Mouse (Mus musculus): Measurements from ENCODE around the gene Isoc2b. TPM values are rescaled to one million over a fixed set of nuclear protein-coding genes. Genes with fewer than 3 reads are reported as not detected.
"Not testable (repeated sequence)": the region's sequence is repeated elsewhere in the genome, so short reads cannot be mapped to it uniquely, and the experiment has no call there.

The Isoc2b gene
- total RNA-seq (2022): 1 to 10 TPM; 3.5 to 5.0 (median 3.8) TPM

DNA sequence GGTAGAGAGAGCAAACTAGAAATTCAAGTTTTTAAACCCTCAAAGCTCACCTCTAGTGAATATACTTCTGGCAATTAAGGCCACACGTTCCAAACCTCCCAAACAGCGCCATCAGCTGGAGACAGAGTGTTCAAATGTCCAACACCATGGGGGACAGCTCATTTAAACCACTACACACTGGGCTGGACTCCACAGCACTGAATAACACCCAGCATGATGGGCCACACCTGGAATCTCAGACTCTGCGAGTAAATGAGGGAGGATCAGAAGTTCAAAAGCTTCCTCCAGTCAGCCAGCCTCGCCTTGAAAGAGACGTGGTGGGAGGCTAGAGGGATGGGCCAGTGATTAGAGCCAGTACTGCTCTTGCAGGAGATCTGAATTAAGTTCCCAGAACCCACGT lies at the start of gene Isoc2b:
Isoc2b (minus strand) TSS at position 126 of the 400 bp plus-strand sequence.
- no peak for DNase-seq (ENCODE audit: low spot score in 2 of 2)

DNA sequence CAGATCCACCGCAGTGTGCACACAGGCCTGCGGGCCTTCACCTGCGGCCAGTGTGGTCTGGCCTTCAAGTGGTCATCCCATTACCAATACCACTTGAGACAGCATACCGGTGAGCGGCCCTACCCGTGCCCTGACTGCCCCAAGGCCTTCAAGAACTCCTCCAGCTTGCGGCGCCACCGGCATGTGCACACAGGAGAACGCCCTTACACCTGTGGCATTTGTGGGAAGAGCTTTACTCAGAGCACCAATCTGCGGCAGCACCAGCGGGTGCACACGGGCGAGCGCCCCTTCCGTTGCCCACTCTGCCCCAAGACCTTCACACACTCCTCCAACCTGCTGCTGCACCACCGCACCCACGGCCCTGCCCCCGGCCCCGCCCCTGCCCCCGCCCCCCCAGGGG lies 49.0 kb upstream of the Isoc2b start:
- DNase-seq (ENCODE audit: low spot score in 2 of 2): peak in 1 of 2 experiments; percentile 2

DNA sequence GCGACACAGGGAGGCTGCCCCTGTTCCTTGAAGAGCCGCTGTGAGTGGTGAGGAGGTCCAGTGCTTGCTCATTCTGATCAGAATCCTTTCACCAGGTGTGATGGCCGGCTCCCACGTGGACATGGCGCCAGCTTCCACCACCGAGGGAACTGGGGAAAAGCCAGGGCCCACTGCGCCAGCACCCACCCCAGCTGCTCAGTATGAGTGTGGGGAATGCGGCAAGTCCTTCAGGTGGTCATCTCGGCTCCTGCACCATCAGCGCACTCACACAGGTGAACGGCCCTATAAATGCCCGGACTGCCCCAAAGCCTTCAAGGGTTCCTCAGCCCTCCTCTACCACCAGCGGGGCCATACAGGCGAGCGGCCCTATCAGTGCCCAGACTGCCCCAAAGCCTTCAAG lies 48.6 kb upstream of the Isoc2b start:
- DNase-seq (ENCODE audit: low spot score in 2 of 2): no peak

DNA sequence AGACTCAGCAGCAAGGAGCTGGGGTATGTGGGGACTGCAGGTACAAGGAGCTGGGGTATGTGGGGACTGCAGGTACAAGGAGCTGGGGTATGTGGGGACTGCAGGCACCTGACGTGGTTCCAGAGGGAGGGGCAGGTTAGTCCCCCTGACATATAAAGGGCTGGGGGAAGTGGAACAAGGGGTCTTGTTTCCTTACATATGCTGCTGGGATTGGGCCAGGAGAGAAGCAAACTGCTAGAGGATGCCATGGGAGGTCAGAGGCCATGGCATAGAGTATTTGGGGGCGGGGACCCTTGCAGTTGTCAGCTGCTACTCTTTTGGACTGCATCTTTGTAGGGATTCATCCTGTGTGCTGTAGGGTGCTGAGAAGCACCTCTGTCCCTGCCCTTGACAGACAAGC lies 47.4 kb upstream of the Isoc2b start:
- DNase-seq (ENCODE audit: low spot score in 2 of 2): peak in 1 of 2 experiments; percentile 1

DNA sequence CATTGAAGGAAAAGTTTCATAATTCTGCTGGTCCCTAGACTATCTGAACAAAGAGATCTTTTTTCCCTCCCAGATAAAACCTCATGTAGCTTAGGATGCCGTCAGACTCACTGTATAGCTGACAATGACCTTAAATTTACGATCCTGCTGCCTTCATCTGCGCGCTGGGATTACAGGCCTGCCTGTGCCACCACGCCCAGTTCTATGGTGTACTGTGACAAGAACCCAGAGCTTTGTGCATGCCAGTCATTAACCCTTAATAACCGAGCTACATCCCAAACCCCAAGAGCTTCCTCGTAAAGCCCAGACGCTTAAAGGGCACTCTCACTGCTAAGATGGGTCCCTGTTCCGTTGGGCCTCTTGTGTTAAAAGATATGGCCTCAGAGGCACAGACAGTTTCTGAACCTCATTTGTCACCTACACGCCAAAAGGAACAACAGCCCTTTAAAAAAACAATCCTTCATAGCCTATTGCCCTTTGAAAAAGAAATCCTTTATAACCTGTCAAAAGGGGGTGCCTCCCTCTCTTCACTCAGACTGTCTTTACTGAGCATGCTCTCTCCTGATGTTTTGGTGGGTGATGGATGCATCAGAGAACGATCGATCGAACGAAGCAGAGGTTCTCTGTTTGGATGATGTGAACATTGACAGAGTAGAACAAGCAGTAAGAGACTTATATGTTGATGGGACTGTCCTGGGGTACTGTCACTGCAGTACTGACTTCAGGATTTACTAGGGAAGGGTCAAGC lies 45.8 kb upstream of the Isoc2b start:
- no peak for DNase-seq (ENCODE audit: low spot score in 2 of 2)

DNA sequence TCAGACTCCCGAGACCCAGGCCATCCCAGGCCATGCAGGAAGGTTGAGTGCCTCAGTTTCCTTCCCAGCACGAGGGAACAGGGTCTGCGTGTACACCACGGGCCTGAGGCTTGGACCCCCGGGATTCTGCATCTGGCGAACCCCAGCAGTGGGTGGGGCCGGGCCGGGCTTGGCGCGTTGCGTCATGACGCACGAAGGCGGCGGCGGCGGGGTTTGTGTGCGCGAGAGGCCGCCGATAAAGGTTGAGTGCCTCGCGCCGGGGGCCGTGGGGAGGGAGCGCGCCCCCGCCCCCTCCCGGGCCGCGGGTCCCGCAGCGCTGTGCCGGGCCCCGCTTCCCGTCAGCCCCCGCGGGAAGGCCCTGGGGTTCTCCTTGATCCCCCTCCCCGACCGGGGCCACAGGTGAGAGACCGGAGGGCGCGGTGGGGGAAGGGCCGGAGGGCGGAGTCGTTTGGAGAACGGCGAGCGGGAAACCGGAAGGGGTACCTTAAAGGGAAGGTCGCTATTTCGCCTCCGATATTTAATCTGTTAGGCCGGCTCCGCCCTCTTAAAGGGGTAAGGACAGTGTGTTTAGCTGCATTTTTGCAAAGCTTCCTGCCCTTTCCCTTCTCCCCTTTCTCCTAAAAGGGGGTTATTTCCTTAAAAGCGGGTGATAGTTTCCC lies 45.1 kb upstream of the Isoc2b start, which contains the start of gene Zfp628:
Zfp628 (plus strand) TSS at position 211 of the 659 bp plus-strand sequence.
- DNase-seq (ENCODE audit: low spot score in 2 of 2): peak; percentile 88 to 89

DNA sequence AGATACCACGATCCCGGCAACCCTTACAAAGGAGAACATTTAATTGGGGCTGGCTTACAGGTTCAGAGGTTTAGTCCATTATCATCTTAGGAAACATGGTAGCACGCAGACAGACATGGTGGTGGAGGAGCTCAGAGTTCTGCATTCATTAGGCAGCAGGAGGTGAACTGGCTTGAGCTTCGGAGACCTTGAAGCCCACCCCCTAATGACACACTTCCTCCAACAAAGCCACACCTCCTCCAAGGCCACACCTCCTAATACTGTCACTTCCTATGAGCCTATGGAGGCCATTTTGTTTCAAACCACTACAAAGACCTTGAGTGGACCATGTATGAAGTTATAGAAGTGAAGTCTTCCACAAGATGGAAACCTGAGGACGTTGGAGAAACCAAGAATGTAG lies 42.2 kb upstream of the Isoc2b start:
- no peak for DNase-seq (ENCODE audit: low spot score in 2 of 2)

DNA sequence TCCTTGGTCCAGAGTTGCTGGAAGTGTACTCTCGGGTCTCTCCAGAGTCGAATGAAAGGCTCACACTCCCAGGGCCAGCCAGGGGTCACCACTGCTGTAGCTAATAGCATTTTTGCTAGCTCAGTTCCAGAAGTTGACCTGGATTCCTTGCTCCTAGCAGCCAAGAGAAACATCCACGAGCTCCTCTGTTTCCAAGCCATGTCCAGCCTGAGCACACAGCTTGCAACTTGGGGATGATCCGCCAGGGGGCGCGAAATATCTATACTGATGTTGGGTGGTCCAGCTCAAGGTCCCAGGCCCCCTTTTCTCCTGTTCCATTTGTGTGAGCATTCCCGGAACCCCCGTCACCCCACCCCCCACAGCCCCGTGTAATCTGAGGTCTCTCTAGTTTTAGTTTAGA lies 41.5 kb upstream of the Isoc2b start:
- DNase-seq (ENCODE audit: low spot score in 2 of 2): peak in 1 of 2 experiments; percentile 56

DNA sequence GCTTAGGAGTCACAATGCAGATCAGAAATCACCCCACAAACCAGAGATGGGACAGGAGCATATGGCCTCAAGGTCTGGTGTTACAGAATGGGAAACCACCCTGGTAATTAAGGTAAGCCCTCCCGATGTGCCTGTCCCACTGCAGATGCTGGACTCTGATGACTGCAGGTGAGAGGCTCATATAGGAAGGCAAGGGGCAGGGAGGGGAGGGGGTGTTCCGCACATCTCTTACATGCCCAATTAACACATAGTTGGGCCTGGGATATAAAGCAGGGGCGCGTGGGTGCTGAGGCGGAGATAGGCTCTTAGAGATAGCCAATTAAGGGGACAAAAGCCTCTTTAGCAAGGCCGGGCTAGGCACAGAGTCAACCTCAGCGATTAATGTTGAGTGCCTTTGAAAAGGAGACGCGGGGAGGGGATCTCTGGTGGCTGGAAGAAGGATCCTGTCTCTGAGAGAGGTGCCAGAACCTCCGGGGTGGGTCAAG lies 36.5 kb upstream of the Isoc2b start, which contains the start of gene Gm36210:
Gm36210 (minus strand) TSS at position 51 of the 485 bp plus-strand sequence.
- DNase-seq (ENCODE audit: low spot score in 2 of 2): no peak

DNA sequence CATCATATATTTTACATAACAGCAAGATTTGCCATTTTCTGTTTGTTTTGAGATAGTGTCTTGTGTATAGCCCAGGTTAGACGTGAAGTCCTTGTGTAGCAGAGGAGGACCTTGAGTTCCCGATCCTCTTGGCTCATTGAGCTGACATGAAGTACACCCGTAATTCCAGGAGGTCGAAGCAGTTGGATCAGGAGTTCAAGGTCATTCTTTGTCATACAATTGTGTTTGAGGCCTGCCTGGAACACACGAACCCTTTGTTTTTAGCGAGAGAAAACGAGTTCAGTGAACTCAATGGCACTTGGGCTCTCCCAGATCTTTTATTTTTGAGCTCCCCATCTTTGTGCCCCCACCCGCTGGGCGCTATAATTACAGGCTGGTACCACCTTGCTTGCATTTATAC lies 32.3 kb upstream of the Isoc2b start:
- no peak for DNase-seq (ENCODE audit: low spot score in 2 of 2)

DNA sequence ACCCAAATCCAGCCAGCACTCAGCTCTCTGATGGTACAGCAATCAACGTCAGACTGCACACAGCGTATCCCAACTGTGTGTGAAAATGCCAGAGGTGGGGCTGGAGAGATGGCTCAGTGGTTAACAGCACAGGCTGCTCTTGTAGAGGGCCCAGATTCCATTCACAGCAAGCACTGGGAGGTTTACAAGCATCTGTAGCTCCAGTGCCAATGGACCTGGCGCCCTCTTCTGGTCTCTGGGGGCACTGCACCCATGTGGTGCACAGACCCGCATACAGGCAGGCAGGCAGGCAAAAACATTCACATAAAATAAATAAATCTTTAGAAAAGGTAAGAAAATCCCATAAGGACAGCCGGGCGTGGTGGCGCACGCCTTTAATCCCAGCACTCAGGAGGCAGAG lies 31.1 kb upstream of the Isoc2b start:
- no peak for DNase-seq (ENCODE audit: low spot score in 2 of 2)

DNA sequence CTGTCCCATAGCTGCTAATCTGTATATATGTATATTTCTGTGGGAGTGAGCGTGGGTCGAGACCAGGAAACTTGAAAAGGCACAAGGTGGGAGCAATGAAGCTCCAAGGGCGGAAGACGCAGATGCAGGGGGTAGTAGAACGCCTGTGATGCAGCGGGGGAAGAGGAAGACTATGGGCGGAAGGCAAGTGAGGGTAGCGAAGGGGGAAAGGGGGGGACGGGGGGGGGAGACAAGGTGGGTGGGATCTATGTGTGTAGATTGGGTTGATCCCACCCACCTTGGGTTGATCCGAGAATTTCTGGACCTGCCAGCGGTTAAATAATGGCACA lies 30.4 kb upstream of the Isoc2b start:
- DNase-seq (ENCODE audit: low spot score in 2 of 2): no peak

DNA sequence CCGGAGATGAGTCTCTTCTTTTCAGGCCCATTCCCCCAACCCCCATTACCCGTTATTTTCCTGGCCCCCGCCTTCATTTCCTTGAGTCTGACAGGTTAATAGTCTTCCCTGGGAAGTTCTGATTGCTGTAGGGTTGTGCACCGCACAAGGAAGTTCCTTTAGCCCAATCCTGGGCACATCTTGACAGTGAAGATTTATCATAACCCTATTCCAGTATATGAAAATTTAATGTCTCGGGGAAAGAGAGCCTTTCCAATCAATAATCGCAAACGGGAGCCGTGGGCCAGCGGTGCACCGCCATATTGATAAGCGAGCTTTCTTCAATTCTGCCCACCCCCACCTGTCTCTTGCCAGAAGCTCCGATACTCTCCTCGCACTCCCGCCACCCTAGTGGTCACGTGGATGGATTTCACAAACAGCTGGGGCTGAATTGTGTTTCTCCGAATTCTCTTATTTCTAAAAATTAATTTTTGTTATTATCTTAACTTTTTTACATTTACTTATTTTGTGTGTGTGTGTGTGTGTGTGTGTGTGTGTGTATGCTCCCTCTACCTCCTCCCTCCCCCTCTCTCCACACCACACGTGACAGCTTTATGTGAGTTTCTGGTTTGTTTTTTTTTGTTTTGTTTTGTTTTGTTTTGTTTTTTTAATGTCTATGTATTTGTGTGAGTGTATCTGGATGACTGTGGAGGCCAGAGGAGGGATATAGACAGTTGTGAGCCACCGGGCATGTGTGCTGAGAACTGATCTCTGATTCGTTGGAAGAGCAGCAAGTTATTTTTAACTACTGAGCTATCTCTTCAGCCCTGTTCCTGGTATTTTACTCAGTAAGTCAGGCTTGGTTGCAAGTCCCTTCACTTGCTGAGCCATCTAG lies 29.8 kb upstream of the Isoc2b start:
- DNase-seq (ENCODE audit: low spot score in 2 of 2): no peak

DNA sequence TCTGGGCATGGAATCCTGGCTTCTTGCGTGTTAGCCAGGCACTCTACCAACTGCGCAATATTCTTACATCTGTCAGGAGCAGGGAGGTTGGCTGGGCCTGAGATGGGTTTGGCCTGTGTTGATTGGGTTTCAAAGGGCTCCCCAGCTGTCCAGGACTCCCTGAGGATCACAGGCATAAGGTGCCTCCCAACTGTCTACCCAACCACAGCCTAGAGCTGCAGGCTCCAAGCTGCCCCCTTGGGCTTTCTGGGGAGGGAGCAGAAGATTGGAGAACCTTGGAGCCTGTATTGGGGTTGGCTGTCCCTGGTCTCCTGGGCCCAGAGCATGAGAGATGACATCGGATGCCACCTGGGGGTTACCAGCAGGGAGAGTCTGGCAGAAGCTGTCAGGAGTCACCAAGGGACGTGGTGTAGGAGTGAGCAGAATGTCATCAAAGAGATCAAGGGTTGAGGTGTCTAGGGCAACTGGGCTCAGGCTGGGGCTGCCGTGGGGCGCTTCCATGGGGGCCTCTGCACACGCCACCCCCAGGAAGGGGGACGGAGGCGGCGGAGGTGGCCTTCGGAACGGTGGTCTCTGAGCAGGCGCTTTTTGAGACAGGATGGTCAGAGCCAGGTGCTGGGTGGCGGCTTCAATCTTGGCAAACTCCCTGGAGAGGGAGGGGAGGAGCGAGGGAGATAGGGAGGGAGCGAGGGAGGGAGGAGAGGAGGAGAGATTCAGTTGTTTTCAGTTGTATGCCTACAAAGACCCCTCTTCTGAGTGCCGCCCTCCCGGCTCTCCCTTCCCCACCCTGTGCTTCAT lies 29.0 kb upstream of the Isoc2b start:
- no peak for DNase-seq (ENCODE audit: low spot score in 2 of 2)

DNA sequence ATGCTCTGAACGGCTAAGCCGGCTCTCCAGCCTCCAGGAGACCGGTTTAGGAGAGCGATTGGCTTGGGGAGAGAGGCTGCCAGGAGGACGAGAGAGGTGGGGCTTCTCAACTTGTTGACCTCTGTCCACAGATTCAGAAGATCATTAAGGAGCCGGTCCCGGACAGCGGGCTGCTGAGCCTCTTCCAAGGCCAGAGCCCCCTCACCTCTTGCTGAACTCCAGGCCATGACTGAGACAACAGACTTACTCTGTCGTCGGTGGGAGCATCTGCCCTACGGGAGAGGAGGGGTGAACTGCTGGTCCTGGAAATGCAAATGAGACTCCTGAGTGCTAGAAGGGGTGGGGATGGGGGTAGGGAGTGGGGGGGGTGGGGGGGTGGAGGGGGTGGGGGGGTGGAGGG lies 25.1 kb upstream of the Isoc2b start:
- no peak for DNase-seq (ENCODE audit: low spot score in 2 of 2)

DNA sequence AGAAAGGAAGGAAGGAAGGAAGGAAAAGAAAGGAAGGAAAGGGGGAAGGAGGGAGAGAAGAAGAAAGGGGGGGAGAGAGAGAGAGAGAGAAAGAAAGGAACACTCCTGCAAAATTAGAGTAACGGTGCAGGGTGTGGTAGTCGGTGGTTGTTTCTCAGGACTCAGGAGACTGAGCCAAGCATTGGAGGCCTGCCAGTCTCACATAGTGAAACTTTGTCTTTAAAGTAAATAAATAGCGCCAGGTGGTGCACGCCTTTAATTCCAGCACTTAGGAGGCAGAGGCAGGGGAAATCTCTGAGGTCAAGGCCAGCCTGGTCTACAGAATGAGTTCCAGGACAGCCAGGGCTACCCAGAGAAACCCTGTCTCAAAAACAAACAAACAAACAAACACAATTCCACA lies 16.6 kb upstream of the Isoc2b start:
- DNase-seq (ENCODE audit: low spot score in 2 of 2): no peak

DNA sequence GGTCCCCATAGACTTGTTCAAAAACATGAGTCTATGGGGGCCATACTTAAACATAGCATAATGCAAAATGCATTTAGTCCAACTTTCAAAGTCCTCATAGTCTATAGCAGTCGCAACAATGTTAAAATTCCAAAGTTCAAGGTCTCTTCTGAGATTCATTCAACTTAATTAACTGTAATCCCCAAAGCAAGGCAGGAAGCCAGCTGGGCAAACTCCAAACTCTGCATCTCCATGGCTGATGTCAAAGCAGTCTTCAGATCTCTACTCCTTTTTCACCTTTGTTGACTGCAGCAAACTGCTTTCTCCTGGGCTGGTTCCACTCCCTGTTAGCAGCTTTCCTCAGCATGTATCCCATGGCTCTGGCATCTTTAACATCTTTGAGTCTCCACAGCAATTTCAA lies 9.0 kb upstream of the Isoc2b start:
- DNase-seq (ENCODE audit: low spot score in 2 of 2): not testable (repeated sequence)

DNA sequence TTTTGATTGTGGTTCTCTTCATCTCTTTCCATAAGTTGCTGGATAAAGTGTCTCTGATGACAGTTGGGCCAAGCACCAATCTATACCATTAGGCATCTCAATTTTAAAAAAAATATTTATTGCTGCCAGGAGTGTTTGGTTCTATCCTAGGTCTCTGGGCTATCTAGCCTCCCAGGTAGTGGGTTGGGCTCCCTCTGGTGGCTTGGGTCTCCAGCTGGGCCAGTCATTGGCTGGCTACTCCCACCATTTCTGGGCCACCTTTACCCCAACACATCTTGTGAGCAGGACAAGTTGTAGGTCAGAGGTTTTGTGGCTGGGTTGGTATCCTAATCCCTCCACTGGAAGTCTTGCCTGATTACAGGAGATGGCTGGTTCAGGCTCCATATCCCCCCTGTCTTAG lies 8.1 kb upstream of the Isoc2b start:
- no peak for DNase-seq (ENCODE audit: low spot score in 2 of 2)

DNA sequence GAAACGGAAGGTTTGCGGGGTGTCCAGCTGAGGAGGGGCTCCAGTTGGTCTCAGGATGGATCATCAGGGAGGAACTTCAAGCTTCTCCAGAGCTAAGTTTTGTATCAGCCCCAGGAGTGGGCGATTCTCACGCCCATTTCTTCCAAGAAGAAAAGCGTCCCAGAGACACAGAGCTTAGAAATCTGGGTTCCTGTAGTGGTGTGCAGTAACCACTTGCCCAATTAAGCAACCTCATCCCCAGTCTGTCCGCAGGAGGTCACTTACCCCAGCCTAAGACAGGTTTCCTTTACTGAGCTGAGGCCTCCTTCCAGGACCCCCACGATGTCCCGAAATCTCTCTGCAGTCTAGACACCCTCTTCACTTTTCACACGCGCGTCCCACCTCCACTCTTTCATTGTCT lies 7.2 kb upstream of the Isoc2b start:
- DNase-seq (ENCODE audit: low spot score in 2 of 2): no peak

DNA sequence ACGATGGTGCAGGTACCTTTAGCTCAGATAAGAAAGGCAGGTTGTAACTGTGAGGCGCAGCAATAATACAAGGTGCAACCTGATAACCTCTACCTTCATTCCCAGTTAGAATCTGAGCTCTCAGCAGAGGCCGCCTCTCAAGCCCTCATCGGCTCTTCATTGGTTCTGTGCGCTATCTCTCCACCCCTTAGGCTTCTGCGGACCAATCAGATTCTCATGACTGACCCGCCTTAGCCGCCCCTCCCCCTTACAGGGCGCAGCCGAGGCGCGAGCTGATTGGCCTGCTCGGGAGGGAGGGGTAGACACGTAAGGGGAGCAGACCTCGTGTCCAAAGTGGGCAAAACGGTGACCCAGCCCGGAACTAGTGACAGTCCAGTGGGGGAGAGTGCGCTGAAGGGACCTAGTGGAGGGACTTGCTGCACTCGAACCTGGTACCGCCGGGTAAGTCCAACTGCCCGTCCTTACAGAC lies 6.7 kb upstream of the Isoc2b start, which contains the start of gene Isoc2a:
Isoc2a (plus strand) TSS at position 401 of the 469 bp plus-strand sequence.
- peak; percentile 84 to 90 for DNase-seq (ENCODE audit: low spot score in 2 of 2)
